Mouse (Mus musculus): ENCODE results near the gene Kmt2b.

Kmt2b gene

GRCm38 (mm10) chr7:30534633-30535577 is 53.6 kb downstream of the Kmt2b start, which contains the start of gene Arhgap33:
Gene Arhgap33, minus strand, starts transcription at chr7:30535060.
- peak; percentile 98 for DNase-seq

GRCm38 (mm10) chr7:30533941-30534632 is 54.4 kb downstream of the Kmt2b start:
- no peak for DNase-seq

- DNase-seq = peak; percentile 80
Measured at GRCm38 (mm10) chr7:30532931-30533330, 55.6 kb downstream of the Kmt2b start.

GRCm38 (mm10) chr7:30531291-30531815 is 57.2 kb downstream of the Kmt2b start:
- no peak for DNase-seq

GRCm38 (mm10) chr7:30526981-30527380 is 61.5 kb downstream of the Kmt2b start:
- DNase-seq = no peak

GRCm38 (mm10) chr7:30526399-30526798 is 62.1 kb downstream of the Kmt2b start:
- no peak for DNase-seq

GRCm38 (mm10) chr7:30525954-30526353 is 62.6 kb downstream of the Kmt2b start:
- DNase-seq = no peak

- DNase-seq = no peak
Measured at GRCm38 (mm10) chr7:30524487-30524886, 64.0 kb downstream of the Kmt2b start.

- no peak for DNase-seq
Measured at GRCm38 (mm10) chr7:30522871-30523270, 65.7 kb downstream of the Kmt2b start.

GRCm38 (mm10) chr7:30520856-30521255 is 67.7 kb downstream of the Kmt2b start:
- no peak for DNase-seq

GRCm38 (mm10) chr7:30520396-30520795 is 68.1 kb downstream of the Kmt2b start:
- peak; percentile 44 for DNase-seq
